ENCODE assay signal across 13 mouse cellular contexts in the genomic region with DNA sequence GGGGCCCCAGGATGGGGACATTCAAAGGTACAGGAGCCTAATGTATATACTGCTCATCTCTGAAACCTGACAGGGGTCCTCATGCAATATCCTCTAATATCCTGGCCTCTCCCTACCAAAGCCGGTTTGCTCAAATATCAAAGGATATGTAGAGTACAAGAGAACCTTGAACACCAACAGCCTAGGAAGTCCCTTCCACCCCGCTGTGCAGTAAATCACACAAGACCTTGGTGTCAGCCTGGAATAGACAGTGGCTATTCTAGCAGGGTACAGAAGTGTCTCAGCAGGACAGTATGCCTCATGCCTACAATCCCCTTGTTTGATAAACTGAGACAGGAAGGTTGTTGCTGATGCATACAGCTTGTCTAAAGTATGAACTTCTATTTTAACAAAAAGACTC. TPM values are rescaled to one million over a fixed set of nuclear protein-coding genes. Genes with fewer than 3 reads are reported as not detected.
"Had no signal": no experiment of that assay in that cellular context is flagged by ENCODE, and none has a peak within 500 bp of the region (broad histone marks: within the 10 kb centered on the region; RNA-seq: fewer than 3 reads in every experiment).

No protein-coding gene starts in this region.

- DNase-seq: retina, postnatal 1 day; right cerebral cortex, adult 18-20 months; right cerebral cortex, postnatal 14 days; right cerebral cortex, postnatal 25 days; right cerebral cortex, postnatal 4 days; spleen, adult 18-20 months; thymus, adult 18-20 months; thymus, adult 2 months; thymus, postnatal 14 days; thymus, postnatal 25 days; thymus, postnatal 36 days; thymus, postnatal 4 days had no signal

RNA-seq across cellular contexts. Expression of gene Sall1, which starts 46.7 kb away (rescaled TPM):
- total RNA-seq: neutrophil, adult 5-6 weeks had no signal
